Mouse (Mus musculus) embryonic facial prominence, embryonic 15.5 days (tissue): ENCODE data around the gene Exoc4. TPM values are rescaled to one million over a fixed set of nuclear protein-coding genes. Genes with fewer than 3 reads are reported as not detected.

Experiments
- ATAC-seq: fragments of 200-750 bp; cut with Nextera tagmentation; 2 replicates; pipeline ENCODE4 v1.8.0; 2017; ENCODE audit warnings: low read depth, moderate TSS enrichment; ENCODE audit not compliant: insufficient number of reproducible peaks, low FRiP score, low TSS enrichment
- H3K27ac ChIP-seq: fragments of 300-500 bp; sonication (generic); replicated peaks from 2 replicates; pipeline ENCODE4 v1.5.1; 2015; ENCODE audit warnings: mild to moderate bottlenecking, inconsistent platforms
- H3K27me3 ChIP-seq: fragments of 300-500 bp; sonication (generic); 2 replicates; pipeline ENCODE4 v1.6.1; 2015; ENCODE audit warnings: inconsistent platforms
- H3K36me3 ChIP-seq: fragments of 300-500 bp; sonication (generic); 2 replicates; pipeline ENCODE4 v1.6.1; 2015; ENCODE audit warnings: mild to moderate bottlenecking, inconsistent platforms
- H3K4me1 ChIP-seq: fragments of 300-500 bp; sonication (generic); 2 replicates; pipeline ENCODE4 v1.6.1; 2015; ENCODE audit warnings: inconsistent platforms
- H3K4me2 ChIP-seq: fragments of 300-500 bp; sonication (generic); replicated peaks from 2 replicates; pipeline ENCODE4 v1.6.1; 2015; ENCODE audit warnings: mild to moderate bottlenecking, inconsistent platforms
- H3K4me3 ChIP-seq: fragments of 300-500 bp; sonication (generic); replicated peaks from 2 replicates; pipeline ENCODE4 v1.5.1; 2015; ENCODE audit warnings: mild to moderate bottlenecking, inconsistent platforms
- H3K9ac ChIP-seq: fragments of 300-500 bp; sonication (generic); 2 replicates; pipeline ENCODE4 v1.6.1; 2015; ENCODE audit warnings: inconsistent platforms
- H3K9me3 ChIP-seq: fragments of 300-500 bp; sonication (generic); replicated peaks from 2 replicates; pipeline ENCODE4 v1.6.1; 2016; ENCODE audit warnings: inconsistent platforms
- WGBS: fragments of 180-500 bp; shearing (Covaris S2); methylation state at CpG from one replicate; pipeline ENCODE4 v1.1.7; 2015; 5-methylcytosine and 5-hydroxymethylcytosine counted together
- polyA plus RNA-seq: library from polyadenylated mRNA; unstranded; fragments of >200 nt; fragmentation: Nextera tagmentation; extraction: Ambion mirVana; gene quantifications from 2 replicates; pipeline ENCODE4 v1.2.1, GENCODE M21; 2015

Gene Exoc4
- polyA plus RNA-seq, 1 experiment from 2014 or later, result 36.7 TPM

DNA sequence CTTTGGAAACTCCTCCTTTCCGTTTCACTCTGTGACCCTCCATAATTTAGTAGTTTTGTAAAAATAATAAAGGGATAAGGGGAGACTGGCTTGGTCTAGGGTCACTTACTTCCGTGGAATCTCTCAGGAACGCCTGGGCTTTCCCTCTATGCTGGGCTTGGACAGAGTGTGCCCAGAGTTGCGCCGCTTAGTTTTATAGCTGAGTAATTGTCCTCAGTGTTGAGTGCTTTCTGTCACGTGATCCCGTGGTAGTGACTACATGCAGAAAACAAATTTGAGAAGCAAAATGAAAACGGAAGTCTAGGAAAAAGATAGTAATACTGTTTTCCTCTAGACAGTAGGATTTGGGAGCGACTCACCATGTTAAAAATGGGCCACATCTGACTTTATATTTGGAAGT, 235.7 kb downstream of the Exoc4 start:
- H3K36me3 ChIP-seq, result no peaks in the 10 kb centered on the region
- H3K27ac ChIP-seq, result no peak overlapping the region
- H3K4me3 ChIP-seq, result no peak overlapping the region
- H3K9ac ChIP-seq, result no peak overlapping the region
- H3K27me3 ChIP-seq, result no peaks in the 10 kb centered on the region
- ATAC-seq, result no peak
- 77% methylated on average over 9 of the region's 9 CpGs for WGBS
- H3K9me3 ChIP-seq, result no peaks in the 10 kb centered on the region
- no peak overlapping the region for H3K4me2 ChIP-seq
- no peaks in the 10 kb centered on the region for H3K4me1 ChIP-seq

DNA sequence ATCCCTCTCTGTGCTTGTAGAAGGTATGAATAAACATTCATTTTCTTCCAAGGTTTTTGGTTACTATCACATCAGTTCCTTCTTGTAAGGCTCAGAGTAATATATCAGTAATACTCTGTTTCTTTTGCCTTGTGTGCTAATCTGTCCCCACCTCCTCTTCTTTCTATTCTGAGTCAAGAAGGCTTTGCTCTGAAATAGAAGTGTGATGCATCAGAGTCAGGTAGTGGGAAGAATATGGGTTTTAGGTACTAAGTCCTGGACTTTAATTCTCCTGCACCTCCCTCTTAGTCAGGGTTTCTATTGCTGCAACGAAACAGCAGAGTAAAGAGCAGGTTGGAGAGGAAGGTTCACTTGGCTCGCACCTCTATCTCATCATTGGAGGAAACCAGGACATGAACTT, 240.9 kb downstream of the Exoc4 start:
- Histone ChIP-seq H3K4me2 (no peak overlapping the region), H3K9me3 (no peaks in the 10 kb centered on the region), H3K4me1 (no peaks in the 10 kb centered on the region), H3K9ac (no peak overlapping the region), H3K36me3 (no peaks in the 10 kb centered on the region), H3K27me3 (no peaks in the 10 kb centered on the region), H3K27ac (no peak overlapping the region), H3K4me3 (no peak overlapping the region)
- 82% methylated on average over 2 of the region's 2 CpGs for WGBS
- no peak for ATAC-seq

- Histone ChIP-seq H3K4me1 (no peaks in the 10 kb centered on the region), H3K4me3 (no peak overlapping the region), H3K4me2 (no peak overlapping the region), H3K9ac (no peak overlapping the region), H3K9me3 (no peaks in the 10 kb centered on the region), H3K27me3 (no peaks in the 10 kb centered on the region), H3K36me3 (no peaks in the 10 kb centered on the region), H3K27ac (no peak overlapping the region)
- WGBS, result 57% methylated on average over 6 of the region's 6 CpGs
- no peak for ATAC-seq
These were observed 247.4 kb downstream of the Exoc4 start for GRCm38 (mm10) chr6:33496141-33496855.

- Histone ChIP-seq H3K36me3 (no peaks in the 10 kb centered on the region), H3K4me1 (no peaks in the 10 kb centered on the region), H3K4me3 (no peak overlapping the region), H3K27ac (no peak overlapping the region), H3K27me3 (no peaks in the 10 kb centered on the region), H3K4me2 (no peak overlapping the region), H3K9ac (no peak overlapping the region), H3K9me3 (no peaks in the 10 kb centered on the region)
- no peak for ATAC-seq
These were observed 248.5 kb downstream of the Exoc4 start for GRCm38 (mm10) chr6:33497348-33497747.

GRCm38 (mm10) chr6:33502388-33502787, 253.5 kb downstream of the Exoc4 start:
- Histone ChIP-seq H3K4me1 (no peaks in the 10 kb centered on the region), H3K27ac (no peak overlapping the region), H3K9me3 (no peaks in the 10 kb centered on the region), H3K4me2 (no peak overlapping the region), H3K9ac (no peak overlapping the region), H3K27me3 (no peaks in the 10 kb centered on the region), H3K4me3 (no peak overlapping the region), H3K36me3 (no peaks in the 10 kb centered on the region)
- 31% methylated on average over 4 of the region's 4 CpGs for WGBS
- no peak for ATAC-seq

DNA sequence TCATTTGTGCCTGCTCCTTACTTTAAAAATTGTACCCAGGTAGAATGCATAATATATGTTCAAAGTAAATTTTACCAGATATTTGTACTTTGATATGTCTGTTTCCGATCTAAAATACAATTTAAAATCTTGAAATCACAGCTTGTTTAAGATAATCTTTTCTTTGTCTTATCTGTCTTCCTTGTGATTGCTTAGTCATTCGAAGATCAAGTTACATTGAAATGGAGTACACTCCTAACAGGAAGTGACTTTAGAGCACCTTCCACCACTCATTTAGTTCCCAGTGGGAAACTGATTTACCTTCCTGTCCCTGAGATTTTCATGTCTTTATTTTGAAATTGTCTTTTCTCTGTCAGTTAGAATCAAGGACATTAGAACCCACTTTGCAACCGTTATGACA, 254.5 kb downstream of the Exoc4 start:
- no peak for ATAC-seq
- Histone ChIP-seq H3K27me3 (no peaks in the 10 kb centered on the region), H3K9ac (no peak overlapping the region), H3K4me2 (no peak overlapping the region), H3K4me1 (no peaks in the 10 kb centered on the region), H3K4me3 (no peak overlapping the region), H3K9me3 (no peaks in the 10 kb centered on the region), H3K27ac (no peak overlapping the region), H3K36me3 (no peaks in the 10 kb centered on the region)
- 69% methylated on average over 3 of the region's 3 CpGs for WGBS

DNA sequence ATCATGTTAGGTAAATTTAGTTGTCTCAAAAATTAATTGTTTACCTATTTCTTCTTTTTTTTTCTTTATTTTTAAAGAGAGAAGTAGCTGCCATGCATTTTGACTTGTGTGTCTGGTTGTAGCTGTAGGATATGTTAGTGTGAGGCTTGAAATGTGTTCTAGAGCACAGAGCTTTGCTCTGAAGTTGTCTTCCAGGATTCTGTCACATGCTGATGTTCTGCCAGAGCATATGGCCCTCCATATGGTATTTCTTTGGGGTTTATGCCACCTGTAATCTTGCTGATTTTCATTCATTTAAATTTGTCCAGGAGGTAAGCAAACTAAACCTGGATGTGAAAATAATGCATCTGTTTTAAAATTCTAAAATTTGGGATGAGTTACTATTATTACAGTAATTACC, 258.2 kb downstream of the Exoc4 start:
- no peaks in the 10 kb centered on the region for H3K9me3 ChIP-seq
- no peak overlapping the region for H3K4me3 ChIP-seq
- no peak overlapping the region for H3K27ac ChIP-seq
- no peaks in the 10 kb centered on the region for H3K4me1 ChIP-seq
- H3K9ac ChIP-seq, result no peak overlapping the region
- H3K36me3 ChIP-seq, result no peaks in the 10 kb centered on the region
- H3K27me3 ChIP-seq, result no peaks in the 10 kb centered on the region
- ATAC-seq, result no peak
- H3K4me2 ChIP-seq, result no peak overlapping the region

- 41% methylated on average over 4 of the region's 4 CpGs for WGBS
- Histone ChIP-seq H3K27me3 (no peaks in the 10 kb centered on the region), H3K36me3 (no peaks in the 10 kb centered on the region), H3K27ac (no peak overlapping the region), H3K4me2 (no peak overlapping the region), H3K4me3 (no peak overlapping the region), H3K4me1 (peaks cover 3% of the 10 kb centered on the region), H3K9ac (no peak overlapping the region), H3K9me3 (no peaks in the 10 kb centered on the region)
- no peak for ATAC-seq
These were observed 266.5 kb downstream of the Exoc4 start for GRCm38 (mm10) chr6:33515391-33515790.

DNA sequence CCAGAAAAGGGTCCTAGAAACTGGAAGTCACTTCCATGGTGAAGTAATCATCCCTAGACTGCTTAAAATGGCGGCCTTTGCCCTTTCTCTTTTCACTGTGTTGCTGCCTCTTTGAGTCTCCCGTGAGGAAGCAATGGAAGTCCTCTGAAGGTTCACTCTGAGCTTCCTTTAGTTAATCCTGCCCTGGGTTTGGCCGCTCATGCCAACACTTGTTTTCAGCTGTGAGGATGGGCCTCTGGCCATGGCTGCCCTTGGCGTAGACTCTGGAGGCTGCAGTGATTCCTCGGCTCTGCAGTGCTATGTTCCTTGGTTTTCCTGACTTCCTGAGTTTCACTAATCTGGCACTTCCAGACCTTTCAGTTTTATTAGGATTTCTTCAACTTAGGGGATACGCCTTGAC, 267.9 kb downstream of the Exoc4 start:
- Histone ChIP-seq H3K4me1 (peaks cover 3% of the 10 kb centered on the region), H3K9ac (no peak overlapping the region), H3K4me3 (no peak overlapping the region), H3K27me3 (no peaks in the 10 kb centered on the region), H3K9me3 (no peaks in the 10 kb centered on the region), H3K27ac (no peak overlapping the region), H3K36me3 (no peaks in the 10 kb centered on the region), H3K4me2 (no peak overlapping the region)
- WGBS, result 76% methylated on average over 6 of the region's 6 CpGs
- no peak for ATAC-seq

DNA sequence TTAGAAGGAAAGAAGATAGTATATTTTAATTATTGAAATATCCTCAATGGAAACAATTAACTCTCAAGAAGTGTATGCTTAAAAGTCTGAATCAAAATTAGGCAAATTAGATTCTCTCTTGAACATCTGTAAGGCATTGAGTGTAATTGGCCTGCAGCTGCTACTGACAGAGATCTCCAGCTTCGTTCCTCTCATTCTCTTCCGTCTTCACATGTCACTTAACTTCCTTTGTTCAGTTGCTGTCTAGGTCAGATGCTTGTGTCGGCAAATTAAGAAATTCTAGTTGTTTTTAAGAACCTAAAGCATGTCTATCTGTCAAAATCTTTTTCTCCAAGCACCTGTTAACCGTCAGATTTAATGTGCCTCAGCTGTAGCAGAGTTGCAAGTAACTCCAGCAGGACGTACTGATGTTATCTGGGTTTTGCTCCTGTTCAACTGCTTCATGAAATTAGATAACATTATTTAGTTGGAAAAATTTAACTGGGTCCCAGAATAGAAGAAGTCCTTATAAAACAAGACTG, 269.1 kb downstream of the Exoc4 start:
- 13% methylated on average over 5 of the region's 5 CpGs for WGBS
- Histone ChIP-seq H3K9ac (no peak overlapping the region), H3K27me3 (no peaks in the 10 kb centered on the region), H3K9me3 (no peaks in the 10 kb centered on the region), H3K4me2 (no peak overlapping the region), H3K4me3 (no peak overlapping the region), H3K4me1 (peaks cover 3% of the 10 kb centered on the region), H3K36me3 (no peaks in the 10 kb centered on the region), H3K27ac (no peak overlapping the region)
- ATAC-seq, result no peak

GRCm38 (mm10) chr6:33525695-33526366, 276.9 kb downstream of the Exoc4 start:
- no peaks in the 10 kb centered on the region for H3K36me3 ChIP-seq
- 72% methylated on average over 7 of the region's 7 CpGs for WGBS
- no peak overlapping the region for H3K27ac ChIP-seq
- H3K9ac ChIP-seq, result no peak overlapping the region
- H3K4me1 ChIP-seq, result no peaks in the 10 kb centered on the region
- no peak overlapping the region for H3K4me3 ChIP-seq
- H3K4me2 ChIP-seq, result no peak overlapping the region
- ATAC-seq, result no peak
- H3K27me3 ChIP-seq, result no peaks in the 10 kb centered on the region
- H3K9me3 ChIP-seq, result no peaks in the 10 kb centered on the region

DNA sequence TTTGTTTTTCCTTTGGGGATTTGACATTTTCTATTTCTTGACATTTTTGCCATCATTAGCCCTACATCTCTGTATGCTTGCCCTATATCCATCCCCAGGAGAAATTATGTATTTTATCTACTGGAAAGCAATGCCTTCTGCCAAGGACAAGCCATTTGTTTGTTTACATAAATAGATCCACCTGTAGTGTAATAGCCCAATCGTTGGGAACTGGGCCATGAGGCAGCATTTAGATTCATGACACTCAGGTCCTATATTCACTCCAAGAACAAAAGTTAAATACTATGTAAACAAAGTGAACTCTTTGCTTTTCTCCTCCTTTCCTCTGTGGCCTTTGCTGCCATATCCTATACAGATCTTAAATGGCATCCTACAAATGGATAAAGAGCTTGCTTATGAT, 291.5 kb downstream of the Exoc4 start:
- WGBS, result 64% methylated on average over 1 of the region's 1 CpGs
- H3K4me2 ChIP-seq, result no peak overlapping the region
- H3K9me3 ChIP-seq, result no peaks in the 10 kb centered on the region
- no peak for ATAC-seq
- H3K27me3 ChIP-seq, result no peaks in the 10 kb centered on the region
- no peak overlapping the region for H3K9ac ChIP-seq
- no peak overlapping the region for H3K4me3 ChIP-seq
- no peaks in the 10 kb centered on the region for H3K36me3 ChIP-seq
- no peak overlapping the region for H3K27ac ChIP-seq
- H3K4me1 ChIP-seq, result no peaks in the 10 kb centered on the region
